Mouse (Mus musculus): ENCODE data around the gene Mmaa. TPM values are rescaled to one million over a fixed set of nuclear protein-coding genes. Genes with fewer than 3 reads are reported as not detected.

Mmaa gene
- polyA plus RNA-seq, 1 experiment from 2014 or later = 17.9 TPM

- Histone ChIP-seq H3K4me3 (replicated peaks; ENCODE audit: low read depth, low read length) (no peak overlapping the region), H3K27ac (replicated peaks; ENCODE audit: low read depth, low read length) (no peak overlapping the region), H3K9ac (replicated peaks; ENCODE audit: low read length) (no peak overlapping the region), H3K4me1 (ENCODE audit: control insufficient read depth, insufficient read depth, low read length) (no peaks in the 10 kb centered on the region), H3K36me3 (ENCODE audit: control insufficient read depth, insufficient read depth, low read length) (peaks cover 66% of the 10 kb centered on the region), H3K9me3 (ENCODE audit: control insufficient read depth, low read length) (no peaks in the 10 kb centered on the region), H3K4me2 (ENCODE audit: low read length) (no peak overlapping the region), H3K27me3 (ENCODE audit: control insufficient read depth, insufficient read depth, low read length) (no peaks in the 10 kb centered on the region)
- WGBS = 94% methylated on average over 8 of the region's 8 CpGs
- ATAC-seq (ENCODE audit: low FRiP score, low TSS enrichment) = no peak
- no peak for DNase-seq
Measured at GRCm38 (mm10) chr8:79277264-79277870, 17.4 kb downstream of the Mmaa start.

- Histone ChIP-seq H3K4me1 (ENCODE audit: control insufficient read depth, insufficient read depth, low read length) (no peaks in the 10 kb centered on the region), H3K4me2 (ENCODE audit: low read length) (no peak overlapping the region), H3K9ac (replicated peaks; ENCODE audit: low read length) (no peak overlapping the region), H3K9me3 (ENCODE audit: control insufficient read depth, low read length) (no peaks in the 10 kb centered on the region), H3K36me3 (ENCODE audit: control insufficient read depth, insufficient read depth, low read length) (peaks cover 73% of the 10 kb centered on the region), H3K27me3 (ENCODE audit: control insufficient read depth, insufficient read depth, low read length) (no peaks in the 10 kb centered on the region), H3K27ac (replicated peaks; ENCODE audit: low read depth, low read length) (no peak overlapping the region), H3K4me3 (replicated peaks; ENCODE audit: low read depth, low read length) (no peak overlapping the region)
- 93% methylated on average over 10 of the region's 10 CpGs for WGBS
- DNase-seq (no peak), ATAC-seq (ENCODE audit: low FRiP score, low TSS enrichment) (no peak)
Measured at GRCm38 (mm10) chr8:79274940-79275339, 19.8 kb downstream of the Mmaa start.

GRCm38 (mm10) chr8:79273776-79274175 lies 21.0 kb downstream of the Mmaa start:
- Histone ChIP-seq H3K9me3 (ENCODE audit: control insufficient read depth, low read length) (no peaks in the 10 kb centered on the region), H3K4me2 (ENCODE audit: low read length) (no peak overlapping the region), H3K4me1 (ENCODE audit: control insufficient read depth, insufficient read depth, low read length) (no peaks in the 10 kb centered on the region), H3K36me3 (ENCODE audit: control insufficient read depth, insufficient read depth, low read length) (peaks cover 75% of the 10 kb centered on the region), H3K27me3 (ENCODE audit: control insufficient read depth, insufficient read depth, low read length) (no peaks in the 10 kb centered on the region), H3K9ac (replicated peaks; ENCODE audit: low read length) (no peak overlapping the region), H3K4me3 (replicated peaks; ENCODE audit: low read depth, low read length) (no peak overlapping the region), H3K27ac (replicated peaks; ENCODE audit: low read depth, low read length) (no peak overlapping the region)
- ATAC-seq (ENCODE audit: low FRiP score, low TSS enrichment) (no peak), DNase-seq (no peak)
- WGBS = 93% methylated on average over 6 of the region's 6 CpGs

- no peak for DNase-seq
- H3K27me3 ChIP-seq (ENCODE audit: control insufficient read depth, insufficient read depth, low read length) = no peaks in the 10 kb centered on the region
- H3K36me3 ChIP-seq (ENCODE audit: control insufficient read depth, insufficient read depth, low read length) = peaks cover 81% of the 10 kb centered on the region
Measured at GRCm38 (mm10) chr8:79272676-79273075, 22.1 kb downstream of the Mmaa start.

DNA sequence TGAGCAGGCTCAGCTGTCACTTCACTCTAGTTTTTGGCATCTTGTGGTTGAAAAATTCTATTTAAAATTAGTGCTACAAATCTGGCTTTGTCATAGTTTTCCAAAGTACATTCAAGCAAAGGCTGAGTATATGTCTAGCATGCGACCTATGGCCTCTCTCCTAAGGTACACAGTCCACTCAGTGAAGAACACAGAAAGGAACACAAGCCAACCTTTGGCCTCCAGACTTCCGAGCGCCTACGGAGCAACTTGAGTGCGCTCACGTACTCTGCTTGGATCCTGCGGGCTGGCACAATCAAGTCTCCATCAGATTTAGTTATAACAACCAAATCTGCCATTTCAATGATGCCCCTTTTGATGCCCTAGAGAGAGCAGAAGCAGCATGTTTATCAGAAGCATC lies 25.8 kb downstream of the Mmaa start:
- Histone ChIP-seq H3K4me3 (replicated peaks; ENCODE audit: low read depth, low read length) (no peak overlapping the region), H3K4me2 (ENCODE audit: low read length) (no peak overlapping the region), H3K9me3 (ENCODE audit: control insufficient read depth, low read length) (no peaks in the 10 kb centered on the region), H3K27me3 (ENCODE audit: control insufficient read depth, insufficient read depth, low read length) (no peaks in the 10 kb centered on the region), H3K36me3 (ENCODE audit: control insufficient read depth, insufficient read depth, low read length) (peaks cover 71% of the 10 kb centered on the region), H3K27ac (replicated peaks; ENCODE audit: low read depth, low read length) (no peak overlapping the region), H3K9ac (replicated peaks; ENCODE audit: low read length) (no peak overlapping the region), H3K4me1 (ENCODE audit: control insufficient read depth, insufficient read depth, low read length) (no peaks in the 10 kb centered on the region)
- ATAC-seq (ENCODE audit: low FRiP score, low TSS enrichment) (no peak), DNase-seq (no peak)
- whole genome bisulfite sequencing = 94% methylated on average over 7 of the region's 7 CpGs

More at GRCm38 (mm10) chr8:79272676-79273075, 22.1 kb downstream of the Mmaa start:
- no peak; the same call in 1 of the 2 replicates for ATAC-seq (ENCODE audit: low FRiP score, low TSS enrichment)
- H3K27ac ChIP-seq (replicated peaks; ENCODE audit: low read depth, low read length) = no peak overlapping the region
- no peaks in the 10 kb centered on the region for H3K4me1 ChIP-seq (ENCODE audit: control insufficient read depth, insufficient read depth, low read length)
- H3K9ac ChIP-seq (replicated peaks; ENCODE audit: low read length) = no peak overlapping the region
- WGBS = 83% methylated on average over 4 of the region's 4 CpGs
- H3K4me2 ChIP-seq (ENCODE audit: low read length) = no peak overlapping the region
- H3K9me3 ChIP-seq (ENCODE audit: control insufficient read depth, low read length) = no peaks in the 10 kb centered on the region
- no peak overlapping the region for H3K4me3 ChIP-seq (replicated peaks; ENCODE audit: low read depth, low read length)

DNA sequence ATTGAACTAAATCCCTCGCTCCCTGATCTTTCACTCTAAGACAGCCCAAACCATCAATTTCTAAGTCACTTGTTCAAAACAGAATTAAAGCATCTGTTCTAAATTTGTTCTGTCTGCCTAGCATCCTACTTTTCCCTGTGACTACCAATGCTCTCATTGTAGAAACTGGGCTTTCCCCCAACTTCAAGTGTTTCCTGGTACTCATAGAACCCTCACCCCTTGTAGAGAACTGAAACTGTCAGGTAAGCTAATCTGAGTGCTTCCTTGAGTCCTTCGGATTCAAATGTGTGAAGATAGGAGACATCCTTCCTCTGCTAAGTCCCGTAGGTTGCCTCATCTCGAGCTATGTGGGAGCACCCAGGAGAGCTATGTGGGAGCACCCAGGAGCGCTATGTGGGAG lies 32.8 kb downstream of the Mmaa start:
- Histone ChIP-seq H3K9me3 (ENCODE audit: control insufficient read depth, low read length) (0 out of 2 replicates have a peak, but pooled peaks cover 4% of the 10 kb centered on the region), H3K4me1 (ENCODE audit: control insufficient read depth, insufficient read depth, low read length) (no peaks in the 10 kb centered on the region), H3K4me2 (ENCODE audit: low read length) (no peak overlapping the region), H3K9ac (replicated peaks; ENCODE audit: low read length) (no peak overlapping the region), H3K36me3 (ENCODE audit: control insufficient read depth, insufficient read depth, low read length) (0 out of 2 replicates have a peak, but pooled peaks cover 6% of the 10 kb centered on the region), H3K4me3 (replicated peaks; ENCODE audit: low read depth, low read length) (no peak overlapping the region), H3K27ac (replicated peaks; ENCODE audit: low read depth, low read length) (no peak overlapping the region), H3K27me3 (ENCODE audit: control insufficient read depth, insufficient read depth, low read length) (no peaks in the 10 kb centered on the region)
- ATAC-seq (ENCODE audit: low FRiP score, low TSS enrichment) = no peak
- WGBS = 95% methylated on average over 5 of the region's 5 CpGs
- DNase-seq = no peak

GRCm38 (mm10) chr8:79256076-79256705 lies 38.5 kb downstream of the Mmaa start:
- no peaks in the 10 kb centered on the region for H3K4me1 ChIP-seq (ENCODE audit: control insufficient read depth, insufficient read depth, low read length)
- peak; percentile 22 for DNase-seq

DNA sequence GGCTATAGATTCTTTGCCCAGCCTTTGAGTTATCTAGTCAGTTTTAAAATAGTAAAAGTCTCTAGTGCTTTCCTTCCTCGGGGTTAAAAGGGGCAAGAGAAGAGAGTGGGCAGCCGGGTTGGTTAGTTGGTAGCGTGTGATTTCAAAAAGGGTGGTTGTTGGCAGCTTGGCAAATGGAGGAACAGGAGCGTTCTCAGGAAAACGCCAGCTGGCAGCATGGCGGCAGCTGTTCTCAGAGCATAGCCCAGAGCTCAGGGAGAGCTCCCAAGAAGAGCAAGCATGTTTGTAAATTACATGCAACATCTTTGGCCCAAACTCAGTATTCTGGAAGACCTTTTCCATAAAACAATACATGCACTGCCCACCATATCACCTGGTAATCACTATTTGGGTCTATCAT lies 41.0 kb downstream of the Mmaa start:
- 91% methylated on average over 6 of the region's 6 CpGs for WGBS
- no peak overlapping the region for H3K4me3 ChIP-seq (replicated peaks; ENCODE audit: low read depth, low read length)
- H3K4me1 ChIP-seq (ENCODE audit: control insufficient read depth, insufficient read depth, low read length) = no peaks in the 10 kb centered on the region
- no peaks in the 10 kb centered on the region for H3K9me3 ChIP-seq (ENCODE audit: control insufficient read depth, low read length)
- H3K4me2 ChIP-seq (ENCODE audit: low read length) = no peak overlapping the region
- H3K27me3 ChIP-seq (ENCODE audit: control insufficient read depth, insufficient read depth, low read length) = no peaks in the 10 kb centered on the region
- ATAC-seq (ENCODE audit: low FRiP score, low TSS enrichment) = no peak
- H3K27ac ChIP-seq (replicated peaks; ENCODE audit: low read depth, low read length) = no peak overlapping the region
- no peak overlapping the region for H3K9ac ChIP-seq (replicated peaks; ENCODE audit: low read length)
- DNase-seq = no peak
- no peaks in the 10 kb centered on the region for H3K36me3 ChIP-seq (ENCODE audit: control insufficient read depth, insufficient read depth, low read length)

More at GRCm38 (mm10) chr8:79256076-79256705, 38.5 kb downstream of the Mmaa start:
- 85% methylated on average over 8 of the region's 8 CpGs for WGBS
- no peak overlapping the region for H3K4me3 ChIP-seq (replicated peaks; ENCODE audit: low read depth, low read length)
- no peak overlapping the region for H3K4me2 ChIP-seq (ENCODE audit: low read length)
- no peaks in the 10 kb centered on the region for H3K27me3 ChIP-seq (ENCODE audit: control insufficient read depth, insufficient read depth, low read length)
- no peak for ATAC-seq (ENCODE audit: low FRiP score, low TSS enrichment)
- H3K9ac ChIP-seq (replicated peaks; ENCODE audit: low read length) = no peak overlapping the region
- no peak overlapping the region for H3K27ac ChIP-seq (replicated peaks; ENCODE audit: low read depth, low read length)
- H3K9me3 ChIP-seq (ENCODE audit: control insufficient read depth, low read length) = no peaks in the 10 kb centered on the region
- no peaks in the 10 kb centered on the region for H3K36me3 ChIP-seq (ENCODE audit: control insufficient read depth, insufficient read depth, low read length)

GRCm38 (mm10) chr8:79248470-79248869 lies 46.3 kb downstream of the Mmaa start, which contains the start of gene 1700011L22Rik:
Gene 1700011L22Rik, minus strand, starts transcription at chr8:79248570.
- ATAC-seq (ENCODE audit: low FRiP score, low TSS enrichment) = no peak

More at GRCm38 (mm10) chr8:79248470-79248869, 46.3 kb downstream of the Mmaa start, which contains the start of gene 1700011L22Rik:
- WGBS = 91% methylated on average over 6 of the region's 6 CpGs
- no peaks in the 10 kb centered on the region for H3K27me3 ChIP-seq (ENCODE audit: control insufficient read depth, insufficient read depth, low read length)
- no peak within 1 kb of the TSS for H3K4me3 ChIP-seq (replicated peaks; ENCODE audit: low read depth, low read length)
- H3K4me2 ChIP-seq (ENCODE audit: low read length) = no peak within 1 kb of the TSS
- H3K9ac ChIP-seq (replicated peaks; ENCODE audit: low read length) = no peak within 1 kb of the TSS
- no peaks in the 10 kb centered on the region for H3K9me3 ChIP-seq (ENCODE audit: control insufficient read depth, low read length)
- H3K4me1 ChIP-seq (ENCODE audit: control insufficient read depth, insufficient read depth, low read length) = no peaks in the 10 kb centered on the region
- no peaks in the 10 kb centered on the region for H3K36me3 ChIP-seq (ENCODE audit: control insufficient read depth, insufficient read depth, low read length)
- DNase-seq = no peak
- H3K27ac ChIP-seq (replicated peaks; ENCODE audit: low read depth, low read length) = no peak within 1 kb of the TSS
